Mouse (Mus musculus) erythroblast, embryonic 14.5 days (primary cell): ENCODE results near the gene Birc3. TPM values are rescaled to one million over a fixed set of nuclear protein-coding genes. Genes with fewer than 3 reads are reported as not detected.
"Not testable (repeated sequence)": the region's sequence is repeated elsewhere in the genome, so short reads cannot be mapped to it uniquely, and the experiment has no call there.

Experiments used
- H3K27me3 ChIP-seq: 2 replicates; pipeline ENCODE4 v1.6.1; 2012; ENCODE audit warnings: inconsistent platforms; ENCODE audit not compliant: control insufficient read depth
- H3K36me3 ChIP-seq: 2 replicates; pipeline ENCODE4 v1.6.1; 2012; ENCODE audit warnings: mild to moderate bottlenecking, inconsistent platforms; ENCODE audit not compliant: control insufficient read depth
- H3K4me1 ChIP-seq: 2 replicates; pipeline ENCODE4 v1.6.1; 2012; ENCODE audit warnings: inconsistent platforms; ENCODE audit not compliant: control insufficient read depth
- H3K4me3 ChIP-seq: replicated peaks from 2 replicates; pipeline ENCODE3; 2012; ENCODE audit warnings: moderate library complexity, mild to moderate bottlenecking, inconsistent platforms
- H3K9me3 ChIP-seq: 2 replicates; pipeline ENCODE4 v1.6.1; 2012; ENCODE audit warnings: low read length, inconsistent platforms, mixed read lengths; ENCODE audit not compliant: control insufficient read depth
- GATA1 ChIP-seq: IDR thresholded peaks from 2 replicates; pipeline ENCODE4 v1.6.1; 2012; ENCODE audit warnings: low read length, inconsistent platforms, mixed read lengths
- TAL1 ChIP-seq: IDR thresholded peaks from 3 replicates; pipeline ENCODE4 v1.6.1; 2012; ENCODE audit warnings: low read length, inconsistent platforms, mixed read lengths
- polyA plus RNA-seq: library from polyadenylated mRNA; stranded (reverse); fragments of >175 nt; gene quantifications from 2 replicates; pipeline ENCODE4 v1.2.3, GENCODE M21; 2012

Gene Birc3
- polyA plus RNA-seq, 1 experiment = 0.09 TPM

GRCm38 (mm10) chr9:7870556-7871315, 2.2 kb downstream of the Birc3 start:
- H3K4me3 ChIP-seq = no peak overlapping the region
- H3K4me1 ChIP-seq = peaks cover 21% of the 10 kb centered on the region
- no peaks in the 10 kb centered on the region for H3K27me3 ChIP-seq
- no peaks in the 10 kb centered on the region for H3K9me3 ChIP-seq
- H3K36me3 ChIP-seq = peaks cover 6% of the 10 kb centered on the region
- TF ChIP-seq GATA1 (no peak), TAL1 (no peak)

DNA sequence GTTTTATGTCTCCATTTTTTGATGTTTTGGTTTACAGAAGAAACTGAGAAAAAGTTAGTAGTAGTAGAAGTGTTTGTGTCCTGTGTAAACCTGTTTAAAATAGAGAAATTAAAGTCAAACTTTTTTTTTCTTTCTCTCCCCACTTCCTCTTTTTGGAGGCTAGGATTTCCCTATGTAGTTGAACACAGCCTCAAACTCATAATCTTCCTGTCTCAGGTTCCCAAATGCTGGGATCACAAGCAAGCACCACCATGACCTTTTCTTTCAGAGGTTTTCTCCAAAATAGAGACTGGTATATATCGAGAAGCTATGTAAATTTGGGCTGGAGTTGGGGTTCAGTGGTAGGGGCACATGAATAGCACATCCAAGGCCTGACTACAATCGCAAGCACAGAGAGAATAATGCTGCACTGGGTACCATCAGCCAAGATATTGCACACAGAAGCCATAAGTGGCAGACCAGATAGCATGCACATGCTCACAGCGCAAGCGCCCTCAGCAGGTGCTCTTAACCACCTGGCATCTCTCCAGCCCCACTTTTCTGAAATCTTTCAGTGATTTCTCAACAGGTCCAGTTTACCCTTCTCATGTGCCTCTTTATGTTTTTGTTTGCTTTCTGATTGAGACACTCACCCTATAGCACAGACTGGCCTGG, 4.0 kb downstream of the Birc3 start:
- no peaks in the 10 kb centered on the region for H3K9me3 ChIP-seq
- H3K27me3 ChIP-seq = no peaks in the 10 kb centered on the region
- TF ChIP-seq GATA1 (no peak), TAL1 (no peak)

GRCm38 (mm10) chr9:7867981-7868380, 5.0 kb downstream of the Birc3 start:
- H3K4me3 ChIP-seq = no peak overlapping the region
- no peaks in the 10 kb centered on the region for H3K9me3 ChIP-seq
- H3K36me3 ChIP-seq = peaks cover 6% of the 10 kb centered on the region
- H3K27me3 ChIP-seq = no peaks in the 10 kb centered on the region
- H3K4me1 ChIP-seq = peaks cover 16% of the 10 kb centered on the region
- TF ChIP-seq TAL1 (no peak), GATA1 (no peak)

More for the DNA sequence above, 4.0 kb downstream of the Birc3 start:
- no peak overlapping the region for H3K4me3 ChIP-seq
- H3K36me3 ChIP-seq = peaks cover 6% of the 10 kb centered on the region
- H3K4me1 ChIP-seq = peaks cover 21% of the 10 kb centered on the region

- not testable (repeated sequence) for H3K36me3 ChIP-seq, H3K4me3 ChIP-seq, H3K27me3 ChIP-seq, H3K9me3 ChIP-seq, H3K4me1 ChIP-seq
Observed at GRCm38 (mm10) chr9:7866981-7867380, 6.0 kb downstream of the Birc3 start.

DNA sequence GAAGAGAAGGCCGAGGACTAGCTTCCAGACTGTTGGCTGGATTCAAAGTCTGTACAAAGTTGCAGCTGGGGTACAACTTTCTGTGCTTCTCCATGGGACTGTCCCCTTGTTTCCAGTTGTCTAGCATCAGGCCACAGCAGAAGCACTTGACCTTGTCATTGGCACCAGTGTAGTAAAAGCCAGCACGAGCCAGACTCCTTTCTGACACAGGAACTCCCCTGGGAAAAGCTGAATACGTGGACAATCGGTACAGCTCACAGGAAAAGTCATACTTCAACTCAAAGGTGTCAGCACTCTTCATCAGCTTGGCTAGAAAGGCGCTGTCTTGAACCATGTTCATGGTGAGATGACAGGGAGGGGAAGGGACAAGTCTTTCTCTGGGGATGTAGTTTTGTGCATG, 12.0 kb downstream of the Birc3 start:
- no peak overlapping the region for H3K4me3 ChIP-seq
- H3K36me3 ChIP-seq = peaks cover 3% of the 10 kb centered on the region; the same call in 1 of the 2 replicates
- TF ChIP-seq GATA1 = no peak
- TF ChIP-seq TAL1 = no peak
- H3K9me3 ChIP-seq = no peaks in the 10 kb centered on the region
- H3K27me3 ChIP-seq = no peaks in the 10 kb centered on the region
- H3K4me1 ChIP-seq = peaks cover 3% of the 10 kb centered on the region; the same call in 1 of the 2 replicates

- no peaks in the 10 kb centered on the region for H3K27me3 ChIP-seq
- peaks cover 6% of the 10 kb centered on the region; the same call in 1 of the 2 replicates for H3K36me3 ChIP-seq
- H3K4me3 ChIP-seq = no peak overlapping the region
- no peak for TF ChIP-seq GATA1
- TF ChIP-seq TAL1 = no peak
- peaks cover 3% of the 10 kb centered on the region; the same call in 1 of the 2 replicates for H3K4me1 ChIP-seq
- H3K9me3 ChIP-seq = no peaks in the 10 kb centered on the region
Observed at GRCm38 (mm10) chr9:7855912-7856311, 17.1 kb downstream of the Birc3 start.

- TF ChIP-seq TAL1 (no peak), GATA1 (no peak)
Observed at GRCm38 (mm10) chr9:7855374-7855773, 17.6 kb downstream of the Birc3 start.

GRCm38 (mm10) chr9:7854196-7854595, 18.8 kb downstream of the Birc3 start:
- H3K4me3 ChIP-seq, H3K27me3 ChIP-seq, H3K36me3 ChIP-seq, H3K4me1 ChIP-seq, H3K9me3 ChIP-seq: not testable (repeated sequence)

More at GRCm38 (mm10) chr9:7855374-7855773, 17.6 kb downstream of the Birc3 start:
- H3K27me3 ChIP-seq = no peaks in the 10 kb centered on the region
- H3K36me3 ChIP-seq = peaks cover 6% of the 10 kb centered on the region; the same call in 1 of the 2 replicates
- H3K4me1 ChIP-seq = peaks cover 3% of the 10 kb centered on the region; the same call in 1 of the 2 replicates
- H3K4me3 ChIP-seq = no peak overlapping the region
- no peaks in the 10 kb centered on the region for H3K9me3 ChIP-seq

DNA sequence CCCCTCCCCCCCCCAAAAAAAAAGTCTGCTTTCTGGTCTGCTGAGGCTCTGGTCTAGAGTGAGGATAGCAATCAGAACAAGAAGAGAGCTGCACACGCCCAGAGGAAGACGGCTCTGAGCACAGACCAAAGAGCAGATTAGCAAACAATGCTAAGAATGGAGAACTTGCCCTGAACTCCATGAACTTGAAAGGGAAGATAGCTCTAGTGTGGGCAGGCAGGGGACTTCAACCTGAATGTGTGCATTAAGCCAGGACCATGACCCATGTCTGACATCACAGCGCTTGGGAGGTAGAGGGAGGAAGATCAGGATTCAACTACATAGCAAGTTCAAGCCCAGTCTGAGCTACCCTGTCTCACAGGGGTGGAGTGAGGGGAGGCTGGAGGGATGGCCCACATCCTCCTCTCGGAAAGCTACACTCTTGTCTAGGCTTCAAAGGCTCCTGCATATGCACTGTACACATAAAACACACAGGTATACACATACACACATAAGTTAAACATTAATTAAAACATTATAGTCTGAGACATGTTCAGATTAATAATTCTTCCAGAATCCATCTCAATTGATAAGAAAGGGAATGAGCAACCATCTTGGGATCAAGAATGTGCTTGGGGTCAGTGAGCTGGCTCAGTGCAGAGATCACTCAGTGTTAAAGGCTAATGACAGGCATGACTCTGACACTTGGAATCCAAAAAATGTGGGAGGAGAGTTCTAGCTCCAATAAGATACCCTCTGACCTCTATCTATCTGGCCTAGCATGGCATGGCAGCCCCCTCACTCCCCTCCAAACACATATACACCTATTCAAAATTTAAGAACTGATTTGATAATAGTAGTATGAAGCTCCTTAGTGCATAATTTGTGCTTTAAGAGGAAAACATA, 20.4 kb downstream of the Birc3 start:
- Histone ChIP-seq H3K4me1 (peaks cover 3% of the 10 kb centered on the region; the same call in 1 of the 2 replicates), H3K36me3 (peaks cover 10% of the 10 kb centered on the region), H3K4me3 (no peak overlapping the region), H3K9me3 (no peaks in the 10 kb centered on the region), H3K27me3 (no peaks in the 10 kb centered on the region)
- TF ChIP-seq GATA1 (no peak), TAL1 (no peak)
